Mouse (Mus musculus) pancreas, adult 10 weeks (tissue): ENCODE measurements around the gene Olfr1000. TPM values are rescaled to one million over a fixed set of nuclear protein-coding genes. Genes with fewer than 3 reads are reported as not detected.

Experiments used
- polyA plus RNA-seq: library from polyadenylated mRNA; stranded (reverse); fragments of 350-450 nt; fragmentation: Illumina TruSeq; extraction: RNeasy Lipid Tissue Mini Kit (QIAGEN cat#74804); gene quantifications from one replicate; pipeline ENCODE4 v1.2.3, GENCODE M21; 2015; ENCODE audit warnings: low read depth, low replicate concordance; ENCODE audit not compliant: insufficient read depth

The Olfr1000 gene
- not detected for polyA plus RNA-seq

GRCm38 (mm10) chr2:85611803-85612202 lies at the start of gene Olfr1000:
Gene Olfr1000, minus strand, starts transcription at chr2:85611903.

DNA sequence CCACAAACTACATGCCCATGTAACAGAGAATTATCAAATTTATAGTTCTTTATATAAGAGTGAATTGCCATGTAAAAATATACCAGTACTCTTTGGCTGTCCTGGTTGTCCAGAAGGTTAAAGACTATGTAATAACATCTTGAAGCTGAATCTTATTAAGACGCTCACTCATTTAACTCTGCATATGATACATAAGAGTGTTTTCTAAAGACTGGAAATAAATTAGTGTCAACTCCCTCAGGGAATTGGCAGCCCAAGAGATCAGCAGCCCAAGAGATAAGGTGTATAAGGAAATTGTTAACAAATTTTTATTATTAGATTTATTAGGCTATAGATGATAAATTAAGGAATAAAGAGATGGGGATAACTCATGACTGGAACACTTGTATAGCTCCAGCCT lies 38.9 kb upstream of the Olfr1000 start, which contains the start of gene Olfr1002:
Gene Olfr1002 (minus strand): TSS at position 101 of the 400 bp plus-strand sequence.

DNA sequence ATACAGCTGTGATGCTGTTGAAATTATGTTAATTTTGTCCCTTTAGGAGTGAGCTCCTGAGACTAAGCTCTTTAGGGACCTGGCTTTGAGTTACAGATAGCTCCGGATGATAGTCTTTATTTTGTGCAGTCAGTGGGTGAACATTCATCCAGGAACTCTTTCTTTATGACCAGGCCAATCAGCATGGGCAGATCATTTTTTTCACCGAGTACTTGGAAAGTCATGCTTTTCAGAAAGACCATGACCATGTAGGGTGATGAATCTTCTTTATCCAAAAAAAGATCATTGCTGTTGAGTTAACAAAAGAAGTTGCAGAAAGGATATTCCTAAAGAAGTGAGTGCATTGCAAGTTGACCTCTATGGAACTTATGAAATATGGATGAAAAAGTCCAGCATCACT lies 23.1 kb downstream of the Olfr1000 start, which contains the start of gene Olfr998:
Gene Olfr998 (plus strand): TSS at position 301 of the 400 bp plus-strand sequence.

DNA sequence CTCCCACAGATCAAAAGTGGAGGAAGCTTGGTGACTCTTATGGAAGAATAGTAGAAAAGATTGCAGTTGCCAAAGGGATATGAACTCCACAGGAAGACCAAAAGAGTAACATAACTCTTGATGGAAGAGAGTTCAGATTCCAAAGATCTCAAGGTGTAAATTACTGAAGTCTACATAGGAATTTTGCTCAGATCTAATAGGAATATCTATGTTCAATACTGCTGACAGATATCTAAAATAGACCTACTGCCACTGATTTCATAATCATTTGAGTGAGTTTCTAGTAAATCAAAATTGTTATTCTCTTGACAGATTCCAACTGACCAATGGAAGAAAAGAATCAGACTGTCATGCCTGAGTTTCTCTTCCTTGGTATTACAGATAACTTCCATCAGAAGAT lies 32.8 kb downstream of the Olfr1000 start, which contains the start of gene Olfr996:
Gene Olfr996 (plus strand): TSS at position 301 of the 400 bp plus-strand sequence.

Other genes starting within 250 kb of the Olfr1000 start
- gene Olfr988, start 248.7 kb downstream of the Olfr1000 start, polyA plus RNA-seq = not detected
- gene Olfr992, start 202.4 kb downstream of the Olfr1000 start, polyA plus RNA-seq = not detected
- not detected for gene Olfr993, start 197.0 kb downstream of the Olfr1000 start, polyA plus RNA-seq
- not detected for gene Olfr994, start 175.5 kb downstream of the Olfr1000 start, polyA plus RNA-seq
- gene Olfr995, start 168.3 kb downstream of the Olfr1000 start, polyA plus RNA-seq = not detected
- not detected for gene 4833423E24Rik, start 92.9 kb downstream of the Olfr1000 start, polyA plus RNA-seq
- not detected for gene Olfr996, start 32.7 kb downstream of the Olfr1000 start, polyA plus RNA-seq
- not detected for gene Olfr998, start 23.0 kb downstream of the Olfr1000 start, polyA plus RNA-seq
- gene Olfr1002, start 38.8 kb upstream of the Olfr1000 start, polyA plus RNA-seq = not detected
- not detected for gene Olfr154, start 52.6 kb upstream of the Olfr1000 start, polyA plus RNA-seq
- not detected for gene Olfr1006, start 66.9 kb upstream of the Olfr1000 start, polyA plus RNA-seq
- not detected for gene Olfr1008, start 77.5 kb upstream of the Olfr1000 start, polyA plus RNA-seq
- gene Olfr1009, start 103.5 kb upstream of the Olfr1000 start, polyA plus RNA-seq = not detected
- gene Olfr1012, start 150.9 kb upstream of the Olfr1000 start, polyA plus RNA-seq = not detected
- not detected for gene Olfr1013, start 155.2 kb upstream of the Olfr1000 start, polyA plus RNA-seq
- gene Olfr1014, start 160.8 kb upstream of the Olfr1000 start, polyA plus RNA-seq = not detected
- gene Olfr1015, start 170.1 kb upstream of the Olfr1000 start, polyA plus RNA-seq = not detected
- gene Olfr1016, start 190.6 kb upstream of the Olfr1000 start, polyA plus RNA-seq = not detected
- gene Olfr1018, start 206.6 kb upstream of the Olfr1000 start, polyA plus RNA-seq = not detected
- gene Olfr1019, start 233.6 kb upstream of the Olfr1000 start, polyA plus RNA-seq = not detected
- not detected for gene Olfr1020, start 235.1 kb upstream of the Olfr1000 start, polyA plus RNA-seq